Mouse (Mus musculus): ENCODE data around the gene Hectd3.

Gene Hectd3

DNA sequence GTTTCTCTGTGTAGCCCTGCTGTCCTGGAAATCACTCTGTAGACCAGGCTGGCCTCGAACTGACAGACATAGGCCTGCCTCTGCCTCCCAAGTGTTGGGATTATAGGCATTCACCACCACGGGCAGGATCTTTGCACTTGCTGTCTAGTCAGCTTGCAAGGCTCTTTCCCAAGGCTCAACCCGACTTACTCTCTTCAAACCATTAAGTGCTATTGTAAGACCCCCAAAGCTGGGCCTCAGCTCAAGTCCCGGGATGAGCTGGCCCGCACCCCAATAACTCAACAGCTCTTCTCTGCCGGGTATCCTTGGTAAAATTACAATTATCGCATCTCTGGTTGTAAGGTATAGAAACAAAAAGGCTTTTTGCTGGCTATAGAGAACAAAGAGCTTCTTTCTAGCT lies 23.2 kb downstream of the Hectd3 start:
- no peak for DNase-seq

GRCm38 (mm10) chr4:117019206-117020134 lies 24.4 kb downstream of the Hectd3 start, which contains the start of gene Eif2b3:
Gene Eif2b3 (plus strand): TSS chr4:117019402.
- peak; percentile 91 for DNase-seq

GRCm38 (mm10) chr4:117023469-117023868 lies 28.4 kb downstream of the Hectd3 start:
- no peak for DNase-seq

GRCm38 (mm10) chr4:117031105-117031504 lies 36.0 kb downstream of the Hectd3 start:
- DNase-seq: no peak

DNA sequence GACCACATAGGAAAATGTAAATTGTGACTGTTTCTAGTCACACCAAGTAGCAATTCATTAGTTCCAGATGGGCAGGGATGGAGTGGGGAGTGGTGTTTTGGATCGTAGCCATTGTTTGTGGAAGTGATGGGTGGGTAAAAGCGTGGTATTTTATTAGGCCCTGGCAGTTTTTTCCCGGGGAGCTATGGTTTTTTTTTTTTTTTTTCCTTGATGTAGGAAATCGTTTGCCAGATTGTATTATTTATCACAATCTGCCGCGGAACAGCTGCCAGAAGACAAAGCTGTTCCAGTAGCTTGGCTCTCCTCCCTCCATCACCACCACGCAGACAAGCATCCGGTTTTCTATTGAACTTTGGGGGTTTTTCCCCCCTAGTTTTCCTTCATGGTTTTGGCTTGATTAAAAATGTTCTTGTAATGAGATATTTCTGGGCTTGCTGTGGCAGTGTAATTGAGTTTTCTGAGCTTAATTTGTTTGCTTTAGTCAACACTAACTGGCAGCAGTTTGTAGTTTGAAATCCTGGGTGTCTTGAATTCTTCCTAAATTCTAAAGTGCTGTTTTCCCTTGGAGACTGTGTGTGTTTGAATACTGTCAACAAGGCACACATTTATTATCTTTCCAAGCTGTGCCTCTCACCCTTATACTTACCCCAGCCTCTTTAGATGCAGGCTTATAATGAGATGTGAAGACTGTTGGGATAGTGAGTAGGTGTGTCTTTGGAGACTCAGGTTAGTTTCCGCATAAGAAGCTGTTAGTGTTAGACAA lies 45.0 kb downstream of the Hectd3 start:
- peak; percentile 58 for DNase-seq

DNA sequence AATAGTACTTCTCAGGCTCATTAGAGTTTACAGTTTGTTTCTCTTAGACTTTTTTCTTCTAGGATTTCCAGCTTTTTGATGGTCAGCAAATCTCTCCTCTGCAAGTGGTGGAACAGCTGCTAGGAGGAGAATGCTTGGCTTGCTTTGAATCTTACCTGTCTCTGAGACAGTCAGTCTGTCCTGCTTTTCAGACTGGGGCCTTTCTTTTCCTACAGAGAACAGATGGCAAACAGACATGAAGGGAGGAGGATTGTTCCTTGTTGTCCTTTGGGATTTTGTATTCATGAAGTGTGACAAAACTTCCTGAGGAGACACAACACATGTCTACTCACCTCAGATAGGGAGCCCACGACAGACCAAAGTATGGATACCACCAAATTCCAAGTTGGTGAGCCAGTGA lies 45.7 kb downstream of the Hectd3 start:
- no peak for DNase-seq

- peak; percentile 45 for DNase-seq
Measured at GRCm38 (mm10) chr4:117041283-117041721, 46.2 kb downstream of the Hectd3 start.

GRCm38 (mm10) chr4:117048836-117049235 lies 53.7 kb downstream of the Hectd3 start:
- DNase-seq: no peak

DNA sequence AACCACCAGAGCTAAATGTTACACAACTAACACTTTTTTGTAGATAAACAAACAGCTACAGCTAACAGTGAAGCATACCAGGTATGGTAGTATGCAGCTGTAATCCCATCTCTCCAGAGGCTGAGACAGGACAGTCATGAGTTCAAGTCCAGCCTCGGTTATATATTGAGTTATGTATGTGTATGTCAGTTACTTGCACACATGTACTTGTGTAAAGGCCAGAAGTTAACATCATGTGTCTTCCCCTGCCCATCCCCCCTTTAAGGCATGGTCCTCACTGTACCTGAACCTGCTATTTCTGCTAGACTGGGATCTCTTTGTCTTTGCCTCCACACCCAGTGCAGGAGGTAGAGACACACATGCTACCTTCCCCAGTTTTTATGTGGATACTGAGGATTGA lies 54.4 kb downstream of the Hectd3 start:
- no peak for DNase-seq

GRCm38 (mm10) chr4:117052626-117053025 lies 57.5 kb downstream of the Hectd3 start:
- DNase-seq: no peak

GRCm38 (mm10) chr4:117053956-117054355 lies 58.8 kb downstream of the Hectd3 start:
- DNase-seq: no peak
